Mouse (Mus musculus) neural tube, embryonic 15.5 days (tissue): ENCODE results near the gene Hsd17b2. TPM values are rescaled to one million over a fixed set of nuclear protein-coding genes. Genes with fewer than 3 reads are reported as not detected.
"Not testable (repeated sequence)": the region's sequence is repeated elsewhere in the genome, so short reads cannot be mapped to it uniquely, and the experiment has no call there.

Experiments
- ATAC-seq: fragments of 200-750 bp; cut with Nextera tagmentation; 2 replicates; pipeline ENCODE4 v1.8.0; 2017; ENCODE audit warnings: mild to moderate bottlenecking, moderate TSS enrichment, moderate library complexity; ENCODE audit not compliant: low FRiP score
- H3K27ac ChIP-seq: fragments of 300-500 bp; sonication (generic); replicated peaks from 2 replicates; pipeline ENCODE4 v1.5.1; 2015; ENCODE audit warnings: mild to moderate bottlenecking, inconsistent platforms
- H3K27me3 ChIP-seq: fragments of 300-500 bp; sonication (generic); replicated peaks from 2 replicates; pipeline ENCODE4 v1.6.1; 2015; ENCODE audit warnings: inconsistent platforms
- H3K36me3 ChIP-seq: fragments of 300-500 bp; sonication (generic); 2 replicates; pipeline ENCODE4 v1.6.1; 2015; ENCODE audit warnings: inconsistent platforms
- H3K4me1 ChIP-seq: fragments of 300-500 bp; sonication (generic); 2 replicates; pipeline ENCODE4 v1.6.1; 2015; ENCODE audit warnings: inconsistent platforms
- H3K4me2 ChIP-seq: fragments of 300-500 bp; sonication (generic); 2 replicates; pipeline ENCODE4 v1.6.1; 2015; ENCODE audit warnings: inconsistent platforms, mild to moderate bottlenecking, moderate library complexity
- H3K4me3 ChIP-seq: fragments of 300-500 bp; sonication (generic); replicated peaks from 2 replicates; pipeline ENCODE4 v1.5.1; 2015; ENCODE audit warnings: mild to moderate bottlenecking, inconsistent platforms
- H3K9ac ChIP-seq: fragments of 300-500 bp; sonication (generic); replicated peaks from 2 replicates; pipeline ENCODE4 v1.6.1; 2015; ENCODE audit warnings: mild to moderate bottlenecking, inconsistent platforms
- H3K9me3 ChIP-seq: fragments of 300-500 bp; sonication (generic); replicated peaks from 2 replicates; pipeline ENCODE4 v1.6.1; 2016; ENCODE audit warnings: inconsistent platforms
- whole genome bisulfite sequencing: fragments of 180-500 bp; shearing (Covaris S2); methylation state at CpG from one replicate; pipeline ENCODE4 v1.1.7; 2015; ENCODE audit warnings: mixed read lengths; 5-methylcytosine and 5-hydroxymethylcytosine counted together
- polyA plus RNA-seq: library from polyadenylated mRNA; unstranded; fragments of >200 nt; fragmentation: Nextera tagmentation; extraction: Ambion mirVana; gene quantifications from 2 replicates; pipeline ENCODE4 v1.2.1, GENCODE M21; 2015

The Hsd17b2 gene
- polyA plus RNA-seq, 1 experiment from 2014 or later = 0.35 TPM

DNA sequence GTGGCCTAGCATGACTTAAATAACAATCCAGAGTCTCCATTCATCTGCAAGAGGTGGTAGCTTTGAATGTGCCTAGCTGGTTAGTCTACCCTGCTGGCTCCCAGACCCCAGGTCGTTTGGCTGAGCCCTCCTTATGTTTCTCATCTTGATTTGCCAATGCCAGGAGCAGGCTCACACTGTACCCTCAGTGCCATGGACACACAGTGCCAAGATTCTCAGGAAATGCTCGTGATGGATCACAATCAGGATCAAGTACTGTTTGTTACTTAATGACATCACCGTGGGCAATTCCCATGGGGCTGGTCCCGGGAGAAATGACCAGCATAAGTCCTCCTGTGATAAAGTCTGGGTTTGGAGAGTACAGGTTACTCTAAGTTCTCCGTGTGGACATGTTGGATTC, 14.2 kb downstream of the Hsd17b2 start:
- Histone ChIP-seq H3K4me1 (no peaks in the 10 kb centered on the region), H3K9ac (no peak overlapping the region), H3K27me3 (no peaks in the 10 kb centered on the region), H3K27ac (no peak overlapping the region), H3K4me3 (no peak overlapping the region), H3K36me3 (no peaks in the 10 kb centered on the region), H3K9me3 (no peaks in the 10 kb centered on the region; the same call in 1 of the 2 replicates), H3K4me2 (no peak overlapping the region)
- 77% methylated on average over 5 of the region's 5 CpGs for WGBS
- ATAC-seq = no peak

GRCm38 (mm10) chr8:117718152-117718860, 16.6 kb downstream of the Hsd17b2 start:
- Histone ChIP-seq H3K4me2 (no peak overlapping the region), H3K27ac (no peak overlapping the region), H3K9ac (no peak overlapping the region), H3K4me3 (no peak overlapping the region), H3K27me3 (no peaks in the 10 kb centered on the region), H3K36me3 (no peaks in the 10 kb centered on the region), H3K9me3 (no peaks in the 10 kb centered on the region; the same call in 1 of the 2 replicates), H3K4me1 (no peaks in the 10 kb centered on the region)
- 88% methylated on average over 14 of the region's 14 CpGs for WGBS
- ATAC-seq = no peak

DNA sequence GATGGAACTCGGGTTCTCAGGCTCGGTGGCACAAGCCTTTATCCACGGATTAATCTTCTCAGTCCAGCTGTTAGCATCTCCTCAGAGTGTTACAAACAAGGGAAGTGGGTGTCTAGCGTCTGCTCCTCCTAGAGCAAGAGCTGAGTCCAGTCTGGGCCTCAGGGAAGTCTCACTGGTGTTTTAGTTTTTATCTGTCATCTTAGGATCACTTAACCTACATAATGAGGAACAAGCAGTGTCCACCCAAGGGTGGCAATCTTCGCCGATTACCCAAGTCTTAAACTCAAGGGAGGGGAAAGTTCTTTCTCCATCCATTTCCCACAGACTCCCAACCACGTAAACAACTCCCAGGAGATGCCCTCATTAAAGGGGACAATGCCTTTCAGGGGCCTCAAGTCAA, 24.8 kb downstream of the Hsd17b2 start:
- H3K36me3 ChIP-seq = no peaks in the 10 kb centered on the region
- no peaks in the 10 kb centered on the region for H3K4me1 ChIP-seq
- no peak overlapping the region for H3K4me3 ChIP-seq
- H3K4me2 ChIP-seq = no peak overlapping the region
- no peaks in the 10 kb centered on the region for H3K27me3 ChIP-seq
- ATAC-seq = no peak
- 71% methylated on average over 7 of the region's 7 CpGs for WGBS
- H3K9me3 ChIP-seq = no peaks in the 10 kb centered on the region
- no peak overlapping the region for H3K27ac ChIP-seq
- H3K9ac ChIP-seq = no peak overlapping the region

DNA sequence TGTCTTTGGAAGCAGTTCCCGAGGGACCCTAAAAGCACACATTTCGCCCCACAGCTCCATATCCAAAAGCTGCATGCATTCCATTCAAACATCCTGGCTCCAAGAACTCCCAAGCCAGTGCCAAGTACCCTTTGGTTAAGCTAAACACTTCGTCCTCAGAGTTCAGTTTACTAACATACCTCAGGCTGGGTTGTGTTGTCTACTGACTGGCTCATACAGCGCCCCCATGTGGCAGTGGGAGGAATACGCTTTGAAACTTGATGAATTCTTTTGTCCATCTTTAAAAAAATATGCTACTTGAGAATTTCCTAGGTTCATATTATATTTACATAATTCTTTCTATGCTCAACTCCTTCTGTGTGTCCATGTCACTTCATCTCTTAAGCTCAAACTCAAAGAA, 25.9 kb downstream of the Hsd17b2 start:
- WGBS = 67% methylated on average over 5 of the region's 5 CpGs
- H3K9me3 ChIP-seq = no peaks in the 10 kb centered on the region
- no peak overlapping the region for H3K27ac ChIP-seq
- no peaks in the 10 kb centered on the region for H3K36me3 ChIP-seq
- H3K27me3 ChIP-seq = no peaks in the 10 kb centered on the region
- no peak overlapping the region for H3K9ac ChIP-seq
- ATAC-seq = no peak
- H3K4me2 ChIP-seq = no peak overlapping the region
- no peaks in the 10 kb centered on the region for H3K4me1 ChIP-seq
- H3K4me3 ChIP-seq = no peak overlapping the region

GRCm38 (mm10) chr8:117728234-117728633, 26.5 kb downstream of the Hsd17b2 start:
- Histone ChIP-seq H3K9ac (no peak overlapping the region), H3K36me3 (no peaks in the 10 kb centered on the region), H3K27me3 (no peaks in the 10 kb centered on the region), H3K4me2 (no peak overlapping the region), H3K9me3 (no peaks in the 10 kb centered on the region), H3K4me3 (no peak overlapping the region), H3K27ac (no peak overlapping the region), H3K4me1 (no peaks in the 10 kb centered on the region)
- no peak for ATAC-seq
- WGBS = 80% methylated on average over 4 of the region's 4 CpGs

GRCm38 (mm10) chr8:117730980-117731379, 29.3 kb downstream of the Hsd17b2 start:
- Histone ChIP-seq H3K27ac (no peak overlapping the region), H3K4me2 (no peak overlapping the region), H3K9ac (no peak overlapping the region), H3K27me3 (no peaks in the 10 kb centered on the region), H3K36me3 (no peaks in the 10 kb centered on the region), H3K4me3 (no peak overlapping the region), H3K4me1 (peaks cover 5% of the 10 kb centered on the region; the same call in 1 of the 2 replicates), H3K9me3 (no peaks in the 10 kb centered on the region)
- WGBS = 55% methylated on average over 10 of the region's 10 CpGs
- ATAC-seq = no peak

GRCm38 (mm10) chr8:117736657-117737175, 35.0 kb downstream of the Hsd17b2 start:
- 78% methylated on average over 3 of the region's 3 CpGs for WGBS
- Histone ChIP-seq H3K4me3 (no peak overlapping the region), H3K4me2 (no peak overlapping the region), H3K27me3 (no peaks in the 10 kb centered on the region), H3K36me3 (no peaks in the 10 kb centered on the region), H3K9ac (no peak overlapping the region), H3K4me1 (peaks cover 5% of the 10 kb centered on the region; the same call in 1 of the 2 replicates), H3K9me3 (no peaks in the 10 kb centered on the region), H3K27ac (no peak overlapping the region)
- ATAC-seq = no peak

DNA sequence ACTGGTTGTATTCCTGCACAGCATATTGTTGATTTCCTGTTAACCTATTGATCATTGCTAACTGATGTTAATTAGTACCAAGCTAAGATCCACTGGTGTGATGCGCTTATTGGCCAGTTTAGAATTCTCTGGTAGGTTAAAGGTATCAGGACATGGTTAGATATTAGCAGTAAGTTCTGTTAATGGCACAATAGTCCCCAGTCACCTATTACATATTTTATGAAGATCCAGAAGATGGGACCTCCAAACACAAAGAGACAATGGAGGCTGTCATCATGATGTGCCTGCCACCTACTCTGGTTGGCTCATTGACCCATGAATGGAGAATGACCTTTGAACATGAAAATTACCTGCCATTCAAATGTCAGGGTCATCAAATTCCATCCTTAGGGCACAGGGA, 36.5 kb downstream of the Hsd17b2 start:
- H3K9ac ChIP-seq, H3K4me3 ChIP-seq, H3K4me2 ChIP-seq, H3K27ac ChIP-seq, H3K4me1 ChIP-seq, H3K36me3 ChIP-seq, ATAC-seq, H3K27me3 ChIP-seq, H3K9me3 ChIP-seq: not testable (repeated sequence)
- WGBS = 97% methylated on average over 1 of the region's 1 CpGs

DNA sequence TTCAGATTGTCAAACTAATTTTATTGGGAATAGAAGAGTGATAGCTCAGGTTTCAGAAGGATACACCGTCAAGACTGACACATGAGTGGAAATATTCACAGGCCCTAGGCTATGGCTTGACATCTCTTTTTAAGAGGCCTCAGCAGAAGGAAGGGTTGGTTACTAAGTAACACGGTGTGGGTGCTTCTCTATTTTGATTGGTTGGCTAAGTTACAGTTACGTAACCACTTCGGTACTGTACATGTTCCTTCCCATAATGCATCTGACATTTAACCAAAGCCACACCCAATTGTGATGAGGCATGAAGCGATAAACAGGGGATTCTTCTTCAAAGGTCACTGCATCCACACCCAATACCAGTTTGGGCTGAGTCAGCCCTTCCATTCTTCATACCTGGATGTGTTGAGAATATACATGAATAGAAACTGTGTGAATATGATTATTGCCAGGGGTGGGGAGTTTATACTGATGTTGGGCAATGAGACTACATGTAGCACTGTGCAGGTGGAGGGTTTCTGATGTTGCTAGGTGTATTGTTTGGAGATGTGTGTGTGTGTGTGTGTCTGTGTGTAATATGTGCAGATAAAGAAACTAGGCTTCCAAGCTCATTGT, 38.8 kb downstream of the Hsd17b2 start:
- Histone ChIP-seq H3K4me1 (no peaks in the 10 kb centered on the region), H3K36me3 (no peaks in the 10 kb centered on the region), H3K4me3 (no peak overlapping the region), H3K9me3 (no peaks in the 10 kb centered on the region), H3K27ac (no peak overlapping the region), H3K27me3 (no peaks in the 10 kb centered on the region), H3K4me2 (no peak overlapping the region), H3K9ac (no peak overlapping the region)
- WGBS = 98% methylated on average over 5 of the region's 5 CpGs
- no peak for ATAC-seq

GRCm38 (mm10) chr8:117742431-117743012, 40.8 kb downstream of the Hsd17b2 start:
- WGBS = 67% methylated on average over 15 of the region's 15 CpGs
- H3K36me3 ChIP-seq = no peaks in the 10 kb centered on the region
- no peaks in the 10 kb centered on the region for H3K4me1 ChIP-seq
- no peak overlapping the region for H3K4me2 ChIP-seq
- no peaks in the 10 kb centered on the region for H3K27me3 ChIP-seq
- no peak overlapping the region for H3K27ac ChIP-seq
- no peak for ATAC-seq
- no peak overlapping the region for H3K9ac ChIP-seq
- H3K4me3 ChIP-seq = no peak overlapping the region
- H3K9me3 ChIP-seq = no peaks in the 10 kb centered on the region

DNA sequence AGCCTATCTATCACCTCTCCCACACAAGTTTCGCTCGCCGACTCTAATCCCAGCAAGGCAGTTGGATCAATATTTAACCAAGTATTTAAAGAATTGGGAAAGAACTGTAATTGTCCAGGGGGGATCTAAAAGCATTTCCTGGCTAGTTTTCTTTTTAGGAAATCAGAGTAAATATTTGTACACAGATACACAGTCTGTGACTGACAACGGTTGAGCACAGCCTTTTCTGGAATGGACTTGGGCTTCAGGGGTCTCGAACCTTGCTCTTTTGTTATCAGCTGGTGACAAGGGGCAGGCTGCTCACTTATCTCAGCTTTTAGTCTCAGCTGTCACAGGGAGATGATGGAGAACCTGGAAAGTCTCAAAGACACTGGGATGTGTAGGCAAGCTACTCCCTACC, 44.9 kb downstream of the Hsd17b2 start:
- no peaks in the 10 kb centered on the region for H3K9me3 ChIP-seq
- H3K4me1 ChIP-seq = no peaks in the 10 kb centered on the region
- H3K9ac ChIP-seq = no peak overlapping the region
- H3K27me3 ChIP-seq = no peaks in the 10 kb centered on the region
- no peaks in the 10 kb centered on the region for H3K36me3 ChIP-seq
- 91% methylated on average over 5 of the region's 5 CpGs for WGBS
- ATAC-seq = no peak
- H3K4me3 ChIP-seq = no peak overlapping the region
- no peak overlapping the region for H3K27ac ChIP-seq
- H3K4me2 ChIP-seq = no peak overlapping the region

DNA sequence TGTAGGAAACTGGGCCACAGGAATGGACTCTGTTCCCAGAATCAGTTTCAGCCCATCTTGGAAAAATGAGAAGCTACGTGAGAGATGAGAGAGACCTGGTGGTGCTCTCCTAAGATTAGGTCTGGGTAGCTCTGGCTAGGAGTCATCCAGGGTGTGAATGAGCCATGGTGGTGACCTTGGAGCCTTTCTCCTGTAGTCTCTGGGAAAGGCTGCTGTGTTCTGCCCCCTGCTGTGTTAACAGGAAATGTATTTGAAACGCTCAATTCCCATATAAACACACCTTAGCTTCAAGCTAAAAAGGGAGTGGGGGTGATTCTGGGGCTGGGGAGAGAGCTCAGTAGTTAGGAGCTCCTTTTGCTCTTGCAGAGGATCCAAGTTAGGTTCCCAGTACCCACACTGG, 45.7 kb downstream of the Hsd17b2 start:
- WGBS = 59% methylated on average over 2 of the region's 2 CpGs

More for the DNA sequence above, 45.7 kb downstream of the Hsd17b2 start:
- Histone ChIP-seq H3K27me3 (no peaks in the 10 kb centered on the region), H3K9ac (no peak overlapping the region), H3K4me1 (no peaks in the 10 kb centered on the region), H3K36me3 (no peaks in the 10 kb centered on the region), H3K9me3 (no peaks in the 10 kb centered on the region), H3K4me2 (no peak overlapping the region), H3K4me3 (no peak overlapping the region), H3K27ac (no peak overlapping the region)
- ATAC-seq = no peak
